21 mouse cellular contexts compared by ENCODE assay signal in the genomic region with DNA sequence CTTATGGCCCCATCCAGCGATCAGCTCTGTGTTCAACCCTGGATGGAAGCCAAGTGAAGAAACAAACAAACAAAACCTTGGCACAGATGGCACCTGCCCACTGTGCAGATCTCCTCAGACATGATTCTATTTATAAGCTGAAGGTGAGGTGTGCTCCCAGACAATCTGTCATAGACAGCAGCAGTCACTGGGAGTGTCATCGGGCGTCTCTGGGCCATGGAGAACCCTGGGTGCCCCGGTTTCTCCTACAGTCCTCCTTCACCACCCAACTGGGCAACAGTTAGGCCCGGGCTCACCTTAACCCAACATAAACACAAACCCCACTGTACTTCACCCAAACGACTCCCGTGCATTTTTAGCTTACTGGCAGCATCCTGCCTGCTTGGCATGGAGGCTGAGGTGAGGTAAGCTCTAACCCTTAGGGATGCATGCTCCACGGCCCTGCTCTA.
DNase-seq lines count a peak whose midpoint lies in the region; ATAC-seq and TF ChIP-seq lines count a peak whose summit lies in the region.
"Had no signal": no experiment of that assay in that cellular context is flagged by ENCODE, and none has a peak within 500 bp of the region (broad histone marks: within the 10 kb centered on the region; RNA-seq: fewer than 3 reads in every experiment).

No protein-coding gene starts in this region.

- H3K4me1 ChIP-seq in forebrain, embryonic 15.5 days, result peaks cover 21% of the 10 kb centered on the region
- H3K4me1 ChIP-seq in forebrain, postnatal 0 days (ENCODE audit: insufficient read depth), result peaks cover 15% of the 10 kb centered on the region; the same call in 1 of the 2 replicates
- H3K4me1 ChIP-seq in liver, postnatal 0 days (ENCODE audit: insufficient read depth), result peaks cover 33% of the 10 kb centered on the region
- H3K4me1 ChIP-seq in hindbrain, postnatal 0 days (ENCODE audit: insufficient read depth, low read length), result peaks cover 8% of the 10 kb centered on the region; the same call in 1 of the 2 replicates
- H3K4me1 ChIP-seq: stomach, embryonic 15.5 days had no signal

- no peak overlapping the region for H3K9ac ChIP-seq in forebrain, embryonic 15.5 days (replicated peaks)
- H3K9ac ChIP-seq in forebrain, postnatal 0 days, result no peak overlapping the region
- no peak overlapping the region for H3K9ac ChIP-seq in liver, postnatal 0 days (replicated peaks)
- no peak overlapping the region for H3K9ac ChIP-seq in hindbrain, postnatal 0 days (replicated peaks; ENCODE audit: low read length)
- H3K9ac ChIP-seq: embryonic facial prominence, embryonic 15.5 days; heart, embryonic 13.5 days; lung, embryonic 14.5 days; stomach, embryonic 15.5 days had no signal

- WGBS in forebrain, embryonic 15.5 days, result 79% methylated on average over 8 of the region's 8 CpGs
- WGBS in forebrain, postnatal 0 days, result 83% methylated on average over 8 of the region's 8 CpGs
- 79% methylated on average over 8 of the region's 8 CpGs for WGBS in liver, postnatal 0 days (ENCODE audit: insufficient replicate concordance)
- 65% methylated on average over 8 of the region's 8 CpGs for WGBS in hindbrain, postnatal 0 days

- peak overlapping the region; percentile 65 for H3K27ac ChIP-seq in forebrain, embryonic 15.5 days (replicated peaks)
- no peak overlapping the region for H3K27ac ChIP-seq in forebrain, postnatal 0 days (ENCODE audit: low read depth, low read length)
- H3K27ac ChIP-seq in liver, postnatal 0 days (ENCODE audit: low read depth), result no peak overlapping the region
- peak overlapping the region; percentile 48; the same call in 1 of the 2 replicates for H3K27ac ChIP-seq in hindbrain, postnatal 0 days
- H3K27ac ChIP-seq: forebrain, embryonic 10.5 days; heart, embryonic 13.5 days; stomach, embryonic 15.5 days had no signal

- no peak for TF ChIP-seq CTCF in forebrain, postnatal 0 days (IDR thresholded peaks at IDR 0.05; ENCODE audit: low read depth)
- no peak for TF ChIP-seq CTCF in liver, postnatal 0 days (IDR thresholded peaks at IDR 0.05; ENCODE audit: low read depth)
- no peak for TF ChIP-seq CTCF in hindbrain, postnatal 0 days (IDR thresholded peaks at IDR 0.05; ENCODE audit: low read depth)

- H3K27me3 ChIP-seq in forebrain, embryonic 15.5 days, result no peaks in the 10 kb centered on the region
- H3K27me3 ChIP-seq in forebrain, postnatal 0 days (ENCODE audit: insufficient read depth, low read length), result no peaks in the 10 kb centered on the region
- no peaks in the 10 kb centered on the region for H3K27me3 ChIP-seq in liver, postnatal 0 days (ENCODE audit: insufficient read depth, low read length)
- no peaks in the 10 kb centered on the region for H3K27me3 ChIP-seq in hindbrain, postnatal 0 days (ENCODE audit: insufficient read depth, low read length)
- H3K27me3 ChIP-seq: CH12.LX; embryonic facial prominence, embryonic 15.5 days; heart, embryonic 13.5 days; stomach, embryonic 15.5 days had no signal

- DNase-seq in forebrain, postnatal 0 days, result no peak
- no peak for DNase-seq in liver, postnatal 0 days
- DNase-seq in liver, result no peak
- DNase-seq in cerebellum, adult 9-10 months, result peak; percentile 78
- DNase-seq in hindbrain, postnatal 0 days (ENCODE audit: low spot score), result peak; percentile 55
- no peak for DNase-seq in lung, postnatal 4 days
- no peak for DNase-seq in Muller cell, postnatal 12 days (ENCODE audit: inconsistent ontology term)
- DNase-seq: adrenal gland, postnatal 14 days; embryo, embryonic 11 days; gastrocnemius, postnatal 36 days; heart, postnatal 4 days; kidney, adult 11 months; kidney, postnatal 10 days; lung, embryonic 14.5 days; right cerebral cortex, adult 18-20 months had no signal

- no peak for TF ChIP-seq EP300 in liver, postnatal 0 days (IDR thresholded peaks at IDR 0.05; ENCODE audit: low read depth)

- H3K9me3 ChIP-seq in forebrain, embryonic 15.5 days, result no peaks in the 10 kb centered on the region
- H3K9me3 ChIP-seq in forebrain, postnatal 0 days (ENCODE audit: low read length), result no peaks in the 10 kb centered on the region
- no peaks in the 10 kb centered on the region for H3K9me3 ChIP-seq in liver, postnatal 0 days (ENCODE audit: low read length)
- H3K9me3 ChIP-seq in hindbrain, postnatal 0 days (ENCODE audit: low read length), result no peaks in the 10 kb centered on the region
- H3K9me3 ChIP-seq: embryonic facial prominence, embryonic 15.5 days; forebrain, embryonic 10.5 days; heart, embryonic 13.5 days; stomach, embryonic 15.5 days had no signal

- no peak overlapping the region for H3K4me2 ChIP-seq in forebrain, embryonic 15.5 days (replicated peaks)
- no peak overlapping the region for H3K4me2 ChIP-seq in forebrain, postnatal 0 days (ENCODE audit: low read depth)
- no peak overlapping the region for H3K4me2 ChIP-seq in liver, postnatal 0 days (ENCODE audit: low read depth, low read length)
- H3K4me2 ChIP-seq in hindbrain, postnatal 0 days (ENCODE audit: low read depth, low read length), result no peak overlapping the region
- H3K4me2 ChIP-seq: embryonic facial prominence, embryonic 15.5 days; heart, embryonic 13.5 days; lung, embryonic 14.5 days; stomach, embryonic 15.5 days had no signal

- no peaks in the 10 kb centered on the region for H3K36me3 ChIP-seq in forebrain, embryonic 15.5 days
- no peaks in the 10 kb centered on the region for H3K36me3 ChIP-seq in forebrain, postnatal 0 days (ENCODE audit: insufficient read depth)
- H3K36me3 ChIP-seq in liver, postnatal 0 days (replicated peaks; ENCODE audit: insufficient read depth, low read length), result no peaks in the 10 kb centered on the region
- no peaks in the 10 kb centered on the region for H3K36me3 ChIP-seq in hindbrain, postnatal 0 days (ENCODE audit: insufficient read depth, low read length)
- H3K36me3 ChIP-seq: embryonic facial prominence, embryonic 15.5 days; forebrain, embryonic 10.5 days; heart, embryonic 13.5 days; stomach, embryonic 15.5 days had no signal

- H3K4me3 ChIP-seq in forebrain, embryonic 15.5 days, result no peak overlapping the region
- no peak overlapping the region for H3K4me3 ChIP-seq in forebrain, postnatal 0 days (ENCODE audit: low read depth, low read length)
- H3K4me3 ChIP-seq in liver, postnatal 0 days (ENCODE audit: low read depth, low read length), result no peak overlapping the region
- H3K4me3 ChIP-seq in hindbrain, postnatal 0 days (ENCODE audit: low read length), result no peak overlapping the region
- H3K4me3 ChIP-seq: embryonic facial prominence, embryonic 15.5 days; forebrain, embryonic 10.5 days; heart, embryonic 13.5 days; stomach, embryonic 15.5 days had no signal

- ATAC-seq in forebrain, embryonic 15.5 days (replicated peaks), result no peak
- no peak for ATAC-seq in forebrain, postnatal 0 days
- peak; percentile 37; the same call in 1 of the 2 replicates for ATAC-seq in liver, postnatal 0 days
- peak; percentile 47; the same call in 1 of the 2 replicates for ATAC-seq in hindbrain, postnatal 0 days

Comparison
In these comparisons a context has a peak if more than half of its experiments do, and no peak if none do; other contexts are left out.
1. H3K27ac ChIP-seq: peak in forebrain, embryonic 15.5 days (single experiment) and hindbrain, postnatal 0 days (single experiment); none in forebrain, postnatal 0 days (single experiment) and liver, postnatal 0 days (single experiment).
2. ATAC-seq: peak in liver, postnatal 0 days (single experiment) and hindbrain, postnatal 0 days (single experiment); none in forebrain, embryonic 15.5 days (single experiment) and forebrain, postnatal 0 days (single experiment).
3. DNase-seq: peak in cerebellum, adult 9-10 months (single experiment) and hindbrain, postnatal 0 days (single experiment); none in forebrain, postnatal 0 days (single experiment), liver, postnatal 0 days (single experiment), liver (single experiment), lung, postnatal 4 days (0 of 2) and Muller cell, postnatal 12 days (single experiment).